Mouse (Mus musculus): ENCODE data around the gene Cdsn. TPM values are rescaled to one million over a fixed set of nuclear protein-coding genes. Genes with fewer than 3 reads are reported as not detected.
"Not testable (repeated sequence)": the region's sequence is repeated elsewhere in the genome, so short reads cannot be mapped to it uniquely, and the experiment has no call there.

The Cdsn gene
- 1.2 and 1.4 TPM in 2 replicates for polyA plus RNA-seq (2012; rRNA removed)

- WGBS = 89% methylated on average over 10 of the region's 10 CpGs
- DNase-seq (ENCODE audit: low read depth, low spot score) = no peak
Measured at GRCm38 (mm10) chr17:35551881-35552414, at the start of gene Cdsn. Cdsn (plus strand) TSS chr17:35552128.

- WGBS = 45% methylated on average over 6 of the region's 6 CpGs
- DNase-seq (ENCODE audit: low read depth, low spot score) = no peak
Measured at GRCm38 (mm10) chr17:35502226-35502625, 49.7 kb upstream of the Cdsn start.

GRCm38 (mm10) chr17:35502762-35503161 is 49.2 kb upstream of the Cdsn start:
- DNase-seq (ENCODE audit: low read depth, low spot score) = no peak

GRCm38 (mm10) chr17:35503849-35504248 is 48.1 kb upstream of the Cdsn start:
- WGBS = 56% methylated on average over 5 of the region's 5 CpGs
- DNase-seq (ENCODE audit: low read depth, low spot score) = no peak

More at GRCm38 (mm10) chr17:35502762-35503161, 49.2 kb upstream of the Cdsn start:
- WGBS = 49% methylated on average over 5 of the region's 5 CpGs

GRCm38 (mm10) chr17:35504628-35505481 is 47.1 kb upstream of the Cdsn start:
- 67% methylated on average over 8 of the region's 8 CpGs for WGBS
- no peak for DNase-seq (ENCODE audit: low read depth, low spot score)

GRCm38 (mm10) chr17:35505776-35506175 is 46.2 kb upstream of the Cdsn start, which contains the start of gene Pou5f1:
Pou5f1 (plus strand) TSS chr17:35506018.
- DNase-seq (ENCODE audit: low read depth, low spot score) = no peak
- 78% methylated on average over 13 of the region's 13 CpGs for WGBS

- DNase-seq (ENCODE audit: low read depth, low spot score) = no peak
- WGBS = 37% methylated on average over 10 of the region's 10 CpGs
Measured at GRCm38 (mm10) chr17:35506881-35507280, 45.0 kb upstream of the Cdsn start.

GRCm38 (mm10) chr17:35507556-35508260 is 44.2 kb upstream of the Cdsn start:
- DNase-seq (ENCODE audit: low read depth, low spot score) = no peak
- WGBS = 51% methylated on average over 13 of the region's 13 CpGs

GRCm38 (mm10) chr17:35508279-35508678 is 43.6 kb upstream of the Cdsn start:
- WGBS = 68% methylated on average over 5 of the region's 5 CpGs
- DNase-seq (ENCODE audit: low read depth, low spot score) = not testable (repeated sequence)

- DNase-seq (ENCODE audit: low read depth, low spot score) = no peak
- WGBS = 10% methylated on average over 8 of the region's 8 CpGs
Measured at GRCm38 (mm10) chr17:35509284-35509683, 42.6 kb upstream of the Cdsn start.

- 93% methylated on average over 7 of the region's 7 CpGs for WGBS
- no peak for DNase-seq (ENCODE audit: low read depth, low spot score)
Measured at GRCm38 (mm10) chr17:35512916-35513626, 38.9 kb upstream of the Cdsn start.

- 14% methylated on average over 2 of the region's 2 CpGs for WGBS
- DNase-seq (ENCODE audit: low read depth, low spot score) = no peak
Measured at GRCm38 (mm10) chr17:35513886-35514285, 38.0 kb upstream of the Cdsn start.

- 61% methylated on average over 6 of the region's 6 CpGs for WGBS
- no peak for DNase-seq (ENCODE audit: low read depth, low spot score)
Measured at GRCm38 (mm10) chr17:35514756-35515155, 37.2 kb upstream of the Cdsn start.

- WGBS = 4% methylated on average over 25 of the region's 25 CpGs
- no peak for DNase-seq (ENCODE audit: low read depth, low spot score)
Measured at GRCm38 (mm10) chr17:35515911-35516640, 35.9 kb upstream of the Cdsn start.

- under 1% methylated on average over 67 of the region's 67 CpGs for WGBS
- DNase-seq (ENCODE audit: low read depth, low spot score) = peak; percentile 97
Measured at GRCm38 (mm10) chr17:35516652-35517500, 35.1 kb upstream of the Cdsn start, which contains the start of the genes Tcf19 and Cchcr1. Tcf19 (minus strand) TSS chr17:35516824. Cchcr1 (plus strand) TSS chr17:35517100.

GRCm38 (mm10) chr17:35517526-35517925 is 34.4 kb upstream of the Cdsn start:
- no peak for DNase-seq (ENCODE audit: low read depth, low spot score)
- WGBS = 4% methylated on average over 12 of the region's 12 CpGs

- DNase-seq (ENCODE audit: low read depth, low spot score) = no peak
- WGBS = 82% methylated on average over 9 of the region's 9 CpGs
Measured at GRCm38 (mm10) chr17:35524354-35524753, 27.6 kb upstream of the Cdsn start.

GRCm38 (mm10) chr17:35526644-35527043 is 25.3 kb upstream of the Cdsn start:
- WGBS = 79% methylated on average over 8 of the region's 8 CpGs
- DNase-seq (ENCODE audit: low read depth, low spot score) = no peak

Measured in large intestine, adult 2 months (tissue).